Mouse (Mus musculus): Measurements from ENCODE around the gene Olfr92. TPM values are rescaled to one million over a fixed set of nuclear protein-coding genes. Genes with fewer than 3 reads are reported as not detected.

Gene Olfr92
- total and polyA plus RNA-seq, 3 experiments = not detected

GRCm38 (mm10) chr17:37075766-37076165 is 44.1 kb downstream of the Olfr92 start:
- Histone ChIP-seq H3K79me2 (ENCODE audit: control insufficient read depth, insufficient read depth, low read length, poor library complexity) (no peaks in the 10 kb centered on the region), H3K9ac (ENCODE audit: control insufficient read depth, low read depth, low read length, poor library complexity, severe bottlenecking) (no peak overlapping the region), H3K27me3 (ENCODE audit: control insufficient read depth in 1 of 2, insufficient read depth in 2 of 2, low read length in 2 of 2) (no peaks in the 10 kb centered on the region), H3K4me3 (ENCODE audit: control insufficient read depth in 1 of 2, insufficient read depth in 1 of 2, low read depth in 2 of 2, low read length in 2 of 2) (no peak overlapping the region), H3K36me3 (ENCODE audit: control insufficient read depth in 1 of 2, insufficient read depth in 2 of 2, low read length in 2 of 2) (no peaks in the 10 kb centered on the region), H3K27ac (ENCODE audit: control insufficient read depth, low read depth, low read length) (no peak overlapping the region), H3K9me3 (replicated peaks; ENCODE audit: insufficient read depth, low read length) (no peaks in the 10 kb centered on the region), H3K4me1 (ENCODE audit: control insufficient read depth in 1 of 2, insufficient read depth in 2 of 2, low read length in 2 of 2) (no peaks in the 10 kb centered on the region)
- no peak for TF ChIP-seq E2F4 (IDR thresholded peaks at IDR 0.05; ENCODE audit: borderline replicate concordance, low read depth, low read length)
- TF ChIP-seq BHLHE40 (IDR thresholded peaks at IDR 0.05; ENCODE audit: borderline replicate concordance, low read depth, low read length) = no peak
- no peak for TF ChIP-seq CTCF (IDR thresholded peaks at IDR 0.05 in 2 of 3, conservative IDR thresholded peaks at IDR 0.05 in 1 of 3; ENCODE audit: control insufficient read depth in 1 of 3, insufficient read depth in 1 of 3, low read depth in 2 of 3, low read length in 3 of 3, poor library complexity in 1 of 3, severe bottlenecking in 1 of 3)
- TF ChIP-seq USF2 (IDR thresholded peaks at IDR 0.05; ENCODE audit: borderline replicate concordance in 1 of 2, insufficient read depth in 1 of 2, low read depth in 1 of 2, low read length in 2 of 2) = no peak
- TF ChIP-seq MYC (IDR thresholded peaks at IDR 0.05; ENCODE audit: low read depth, low read length) = no peak
- no peak for TF ChIP-seq JUND (IDR thresholded peaks at IDR 0.05; ENCODE audit: low read depth, low read length)
- TF ChIP-seq MAFK (IDR thresholded peaks at IDR 0.05; ENCODE audit: borderline replicate concordance, low read depth, low read length) = no peak
- no peak for TF ChIP-seq GABPA (IDR thresholded peaks at IDR 0.05; ENCODE audit: low read depth, low read length)
- TF ChIP-seq SMC3 (IDR thresholded peaks at IDR 0.05; ENCODE audit: low read depth, low read length) = no peak
- TF ChIP-seq RAD21 (IDR thresholded peaks at IDR 0.05; ENCODE audit: low read depth, low read length) = no peak
- no peak for TF ChIP-seq CHD2 (IDR thresholded peaks at IDR 0.05; ENCODE audit: low read length)
- no peak for TF ChIP-seq MAZ (IDR thresholded peaks at IDR 0.05; ENCODE audit: low read depth, low read length)
- TF ChIP-seq HCFC1 (IDR thresholded peaks at IDR 0.05; ENCODE audit: low read depth, low read length) = no peak
- no peak for TF ChIP-seq MAX (IDR thresholded peaks at IDR 0.05; ENCODE audit: low read length)
- no peak for TF ChIP-seq ZC3H11A (IDR thresholded peaks at IDR 0.05; ENCODE audit: low read depth, low read length)
- no peak for TF ChIP-seq NELFE (IDR thresholded peaks at IDR 0.05; ENCODE audit: low read depth, low read length)
- no peak for TF ChIP-seq ELF1 (IDR thresholded peaks at IDR 0.05; ENCODE audit: low read depth, low read length)
- TF ChIP-seq ZKSCAN1 (IDR thresholded peaks at IDR 0.05; ENCODE audit: low read depth, low read length) = no peak
- TF ChIP-seq MYB (IDR thresholded peaks at IDR 0.05; ENCODE audit: low read depth, low read length) = no peak
- TF ChIP-seq SIN3A (IDR thresholded peaks at IDR 0.05; ENCODE audit: low read length) = no peak
- no peak for DNase-seq (ENCODE audit: low read depth, low spot score)

GRCm38 (mm10) chr17:37075181-37075580 is 44.7 kb downstream of the Olfr92 start:
- DNase-seq (ENCODE audit: low read depth, low spot score) = no peak
- Histone ChIP-seq H3K27me3 (ENCODE audit: control insufficient read depth in 1 of 2, insufficient read depth in 2 of 2, low read length in 2 of 2) (no peaks in the 10 kb centered on the region), H3K36me3 (ENCODE audit: control insufficient read depth in 1 of 2, insufficient read depth in 2 of 2, low read length in 2 of 2) (no peaks in the 10 kb centered on the region), H3K27ac (ENCODE audit: control insufficient read depth, low read depth, low read length) (no peak overlapping the region), H3K79me2 (ENCODE audit: control insufficient read depth, insufficient read depth, low read length, poor library complexity) (no peaks in the 10 kb centered on the region), H3K4me1 (ENCODE audit: control insufficient read depth in 1 of 2, insufficient read depth in 2 of 2, low read length in 2 of 2) (no peaks in the 10 kb centered on the region), H3K9ac (ENCODE audit: control insufficient read depth, low read depth, low read length, poor library complexity, severe bottlenecking) (no peak overlapping the region), H3K4me3 (ENCODE audit: control insufficient read depth in 1 of 2, insufficient read depth in 1 of 2, low read depth in 2 of 2, low read length in 2 of 2) (no peak overlapping the region), H3K9me3 (replicated peaks; ENCODE audit: insufficient read depth, low read length) (no peaks in the 10 kb centered on the region)
- TF ChIP-seq HCFC1 (IDR thresholded peaks at IDR 0.05; ENCODE audit: low read depth, low read length) (no peak), CHD1 (IDR thresholded peaks at IDR 0.05; ENCODE audit: low read depth, low read length) (no peak), MAFK (IDR thresholded peaks at IDR 0.05; ENCODE audit: borderline replicate concordance, low read depth, low read length) (no peak), POLR2AphosphoS2 (IDR thresholded peaks at IDR 0.05; ENCODE audit: low read length) (no peak), MYB (IDR thresholded peaks at IDR 0.05; ENCODE audit: low read depth, low read length) (no peak), POLR2AphosphoS5 (IDR thresholded peaks at IDR 0.05; ENCODE audit: borderline replicate concordance, low read depth, low read length) (no peak)
